Mouse (Mus musculus) olfactory bulb, adult 2 months (tissue): ENCODE data around the gene Gm3435. TPM values are rescaled to one million over a fixed set of nuclear protein-coding genes. Genes with fewer than 3 reads are reported as not detected.
"Not testable (repeated sequence)": the region's sequence is repeated elsewhere in the genome, so short reads cannot be mapped to it uniquely, and the experiment has no call there.

Experiments
- H3K27ac ChIP-seq: fragments of 200-500 bp; 2 replicates; pipeline ENCODE4 v1.5.1; 2012; ENCODE audit warnings: low read depth, low read length; ENCODE audit not compliant: insufficient read depth
- H3K4me1 ChIP-seq: fragments of 200-500 bp; 2 replicates; pipeline ENCODE4 v1.6.1; 2012; ENCODE audit warnings: low read length; ENCODE audit not compliant: control insufficient read depth, insufficient read depth
- H3K4me3 ChIP-seq: fragments of 200-500 bp; 2 replicates; pipeline ENCODE4 v1.5.1; 2012; ENCODE audit warnings: mild to moderate bottlenecking, low read depth, low read length, moderate library complexity; ENCODE audit not compliant: insufficient read depth
- WGBS: fragments of 180-500 bp; shearing (Covaris S2); methylation state at CpG from one replicate; pipeline ENCODE4 v1.1.7; 2018; 5-methylcytosine and 5-hydroxymethylcytosine counted together
- polyA plus RNA-seq: library from polyadenylated mRNA; stranded (reverse); fragments of >200 nt; gene quantifications from 2 replicates; pipeline ENCODE4 v1.2.4, GENCODE M21; 2012; ENCODE audit warnings: low replicate concordance; ENCODE audit not compliant: missing spikeins, insufficient read depth, insufficient read length

The Gm3435 gene
- polyA plus RNA-seq, 1 experiment, result not detected

- not testable (repeated sequence) for H3K4me3 ChIP-seq, H3K27ac ChIP-seq, H3K4me1 ChIP-seq
- WGBS, result no CpG with 5 or more reads among the region's 3 CpGs
Measured at GRCm38 (mm10) chr17:15009088-15009487, 888 bp upstream of the Gm3435 start.

GRCm38 (mm10) chr17:15021503-15022220 lies 11.7 kb downstream of the Gm3435 start:
- not testable (repeated sequence) for H3K4me1 ChIP-seq, H3K4me3 ChIP-seq, H3K27ac ChIP-seq
- 61% methylated on average over 3 of the region's 3 CpGs for WGBS

- no CpG with 5 or more reads among the region's 97 CpGs for WGBS
- not testable (repeated sequence) for H3K4me1 ChIP-seq, H3K4me3 ChIP-seq, H3K27ac ChIP-seq
Measured at GRCm38 (mm10) chr17:15023878-15024492, 14.0 kb downstream of the Gm3435 start.

- not testable (repeated sequence) for H3K27ac ChIP-seq, H3K4me3 ChIP-seq, H3K4me1 ChIP-seq
- no CpG with 5 or more reads among the region's 48 CpGs for WGBS
Measured at GRCm38 (mm10) chr17:15024502-15025193, 14.7 kb downstream of the Gm3435 start.

- H3K4me1 ChIP-seq, H3K27ac ChIP-seq, H3K4me3 ChIP-seq: not testable (repeated sequence)
- WGBS, result no CpG with 5 or more reads among the region's 6 CpGs
Measured at GRCm38 (mm10) chr17:15025513-15025912, 15.5 kb downstream of the Gm3435 start.

GRCm38 (mm10) chr17:15031414-15031813 lies 21.4 kb downstream of the Gm3435 start:
- H3K27ac ChIP-seq, H3K4me3 ChIP-seq, H3K4me1 ChIP-seq: not testable (repeated sequence)
- WGBS, result no CpG with 5 or more reads among the region's 4 CpGs

GRCm38 (mm10) chr17:15040455-15040854 lies 30.5 kb downstream of the Gm3435 start:
- H3K4me1 ChIP-seq, H3K4me3 ChIP-seq, H3K27ac ChIP-seq: not testable (repeated sequence)
- WGBS, result no CpG with 5 or more reads among the region's 3 CpGs

- not testable (repeated sequence) for H3K4me3 ChIP-seq, H3K4me1 ChIP-seq, H3K27ac ChIP-seq
- WGBS, result 2% methylated on average over 11 of the region's 56 CpGs
Measured at GRCm38 (mm10) chr17:15041175-15041729, 31.3 kb downstream of the Gm3435 start, which contains the start of the genes Ermard, Tcte3 and Gm3448. Ermard (plus strand) TSS chr17:15041208. Tcte3 (minus strand) TSS chr17:15041488. Gm3448 (minus strand) TSS chr17:15041537.

GRCm38 (mm10) chr17:15050338-15050737 lies 40.4 kb downstream of the Gm3435 start:
- H3K27ac ChIP-seq, H3K4me1 ChIP-seq, H3K4me3 ChIP-seq: not testable (repeated sequence)
- WGBS, result no CpG with 5 or more reads among the region's 1 CpGs

- not testable (repeated sequence) for H3K4me3 ChIP-seq, H3K4me1 ChIP-seq, H3K27ac ChIP-seq
- WGBS, result 52% methylated on average over 1 of the region's 1 CpGs
Measured at GRCm38 (mm10) chr17:15052766-15053165, 42.8 kb downstream of the Gm3435 start.

GRCm38 (mm10) chr17:15053183-15053828 lies 43.3 kb downstream of the Gm3435 start:
- not testable (repeated sequence) for H3K4me1 ChIP-seq, H3K27ac ChIP-seq, H3K4me3 ChIP-seq
- WGBS, result 83% methylated on average over 6 of the region's 8 CpGs

- H3K4me1 ChIP-seq, result not testable (repeated sequence)
Measured at GRCm38 (mm10) chr17:15053829-15054200, 43.8 kb downstream of the Gm3435 start.

More at GRCm38 (mm10) chr17:15053829-15054200, 43.8 kb downstream of the Gm3435 start:
- not testable (repeated sequence) for H3K27ac ChIP-seq, H3K4me3 ChIP-seq
- 82% methylated on average over 13 of the region's 13 CpGs for WGBS
